Mouse (Mus musculus): Measurements from ENCODE around the gene Zfp809. TPM values are rescaled to one million over a fixed set of nuclear protein-coding genes. Genes with fewer than 3 reads are reported as not detected.
"Not testable (repeated sequence)": the region's sequence is repeated elsewhere in the genome, so short reads cannot be mapped to it uniquely, and the experiment has no call there.

Zfp809 gene
- 6.6 and 8.7 TPM in 2 replicates for polyA plus RNA-seq (2015; fragmentation: Nextera tagmentation; extraction: Ambion mirVana)

DNA sequence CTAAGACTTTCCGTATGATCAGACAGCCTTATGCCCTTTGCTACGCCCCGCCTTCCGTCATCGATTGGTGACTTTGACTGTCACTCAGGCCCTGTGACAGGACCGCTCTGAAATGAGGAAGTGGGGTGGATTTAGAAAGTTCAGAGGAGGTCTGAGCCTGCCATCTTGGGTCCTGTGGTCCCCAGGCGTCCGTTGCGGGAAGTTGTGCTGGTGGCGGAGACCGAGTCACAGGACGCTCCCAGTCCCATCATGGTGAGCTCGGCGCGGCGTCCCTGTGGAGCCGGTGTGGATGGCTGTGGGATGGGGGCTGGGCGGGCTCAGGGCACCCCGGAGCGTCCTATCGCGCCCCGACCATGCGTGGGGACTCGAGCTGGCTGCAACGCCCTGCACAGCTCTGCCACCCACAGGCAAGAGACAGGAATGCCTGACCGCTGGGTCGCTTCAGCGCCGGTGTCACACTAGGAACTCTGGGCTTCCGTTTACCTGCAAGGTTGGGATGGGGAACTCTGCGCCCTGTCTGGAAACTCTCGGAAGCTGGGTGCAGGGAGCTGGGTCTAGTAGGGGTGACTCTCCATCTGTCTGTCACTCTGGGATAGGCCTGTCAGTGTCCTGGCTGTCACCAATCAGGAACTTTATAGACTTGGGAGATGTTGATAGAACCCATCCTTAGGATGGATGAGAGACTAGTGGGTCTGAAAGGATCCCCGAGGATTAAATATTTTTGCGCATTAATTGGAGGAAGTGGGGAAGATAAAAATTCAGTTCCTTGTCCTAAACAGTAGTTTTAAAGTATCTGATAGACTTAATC lies at the start of gene Zfp809:
Zfp809 (plus strand) TSS at position 134 of the 808 bp plus-strand sequence.
- WGBS (ENCODE audit: insufficient replicate concordance): 1% methylated on average over 35 of the region's 35 CpGs
- H3K9ac ChIP-seq: peak within 1 kb of the TSS; percentile 82
- no peaks in the 10 kb centered on the region for H3K27me3 ChIP-seq
- peak within 1 kb of the TSS; percentile 91 for H3K27ac ChIP-seq
- DNase-seq (peak; percentile 97), ATAC-seq (ENCODE audit: low read depth) (peak; percentile 97)
- peaks cover 27% of the 10 kb centered on the region for H3K4me1 ChIP-seq (replicated peaks)
- peak within 1 kb of the TSS; percentile 81 for H3K4me3 ChIP-seq (replicated peaks)
- no peaks in the 10 kb centered on the region for H3K9me3 ChIP-seq (replicated peaks)
- H3K4me2 ChIP-seq: peak within 1 kb of the TSS; percentile 82
- peaks cover 7% of the 10 kb centered on the region for H3K36me3 ChIP-seq

DNA sequence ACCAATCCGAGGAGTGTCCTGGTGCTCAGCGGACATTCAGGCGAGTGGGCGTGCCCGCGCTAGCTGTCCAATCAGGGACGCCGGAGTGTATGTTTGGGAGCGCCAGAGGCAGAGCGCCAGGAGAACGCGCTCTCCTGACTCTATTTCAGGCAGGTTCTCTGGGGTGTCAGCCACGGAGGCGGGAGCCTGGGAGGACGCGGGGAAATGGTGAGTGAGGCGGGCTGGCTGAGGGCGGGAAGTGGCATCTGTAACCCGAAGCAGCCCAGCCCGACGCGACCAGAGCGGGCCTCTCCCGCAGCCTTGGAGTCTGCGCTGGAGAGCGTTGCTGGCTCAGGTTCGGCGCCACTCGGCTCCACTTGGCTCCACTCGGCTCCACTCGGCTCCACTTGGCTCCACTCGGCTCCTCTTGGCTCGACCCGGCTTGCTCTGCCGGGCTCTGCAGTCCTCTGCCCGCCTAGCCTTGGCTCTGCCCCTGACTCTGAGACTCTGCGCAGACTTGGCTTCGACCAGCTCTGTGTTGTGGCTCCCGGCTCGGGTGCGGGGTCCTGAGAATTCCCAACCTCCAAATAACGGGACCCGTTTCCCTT lies 37.4 kb upstream of the Zfp809 start, which contains the start of gene Zfp872:
Zfp872 (plus strand) TSS at position 66 of the 587 bp plus-strand sequence.
- Histone ChIP-seq H3K27ac (no peak within 1 kb of the TSS), H3K4me1 (replicated peaks) (0 out of 2 replicates have a peak, but pooled peaks cover 6% of the 10 kb centered on the region), H3K27me3 (peaks cover 21% of the 10 kb centered on the region), H3K4me2 (peak within 1 kb of the TSS; percentile 57), H3K9ac (no peak within 1 kb of the TSS), H3K4me3 (replicated peaks) (peak within 1 kb of the TSS; percentile 37), H3K36me3 (no peaks in the 10 kb centered on the region), H3K9me3 (replicated peaks) (peaks cover 19% of the 10 kb centered on the region; the same call in 1 of the 2 replicates)
- DNase-seq: no peak
- no peak for ATAC-seq (ENCODE audit: low read depth)
- WGBS (ENCODE audit: insufficient replicate concordance): 12% methylated on average over 43 of the region's 43 CpGs

DNA sequence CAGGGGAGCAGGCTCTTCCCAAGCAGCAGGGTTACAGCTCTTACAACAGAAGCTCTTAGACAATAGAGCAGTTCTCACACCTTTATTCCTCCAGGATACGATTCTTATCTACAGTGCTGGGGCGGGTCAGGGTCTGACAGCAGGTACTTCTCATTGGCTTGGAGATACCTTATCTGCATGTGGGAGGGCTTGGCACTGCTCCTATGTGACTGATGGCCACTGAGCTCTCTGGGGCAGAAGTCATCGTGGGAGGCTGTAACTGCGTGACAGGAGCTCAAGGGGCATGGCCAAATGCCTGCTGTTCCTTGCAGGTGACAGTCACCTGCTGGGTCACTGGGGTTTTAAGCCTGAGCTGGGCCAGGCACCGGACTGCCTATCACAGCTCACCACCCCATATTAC lies 29.1 kb upstream of the Zfp809 start:
- WGBS (ENCODE audit: insufficient replicate concordance): 30% methylated on average over 5 of the region's 5 CpGs
- DNase-seq (no peak), ATAC-seq (ENCODE audit: low read depth) (no peak)
- Histone ChIP-seq H3K9ac (no peak overlapping the region), H3K9me3 (replicated peaks) (peaks cover 28% of the 10 kb centered on the region), H3K36me3 (no peaks in the 10 kb centered on the region), H3K27me3 (no peaks in the 10 kb centered on the region), H3K4me3 (replicated peaks) (no peak overlapping the region), H3K27ac (no peak overlapping the region), H3K4me1 (replicated peaks) (no peaks in the 10 kb centered on the region), H3K4me2 (no peak overlapping the region)

DNA sequence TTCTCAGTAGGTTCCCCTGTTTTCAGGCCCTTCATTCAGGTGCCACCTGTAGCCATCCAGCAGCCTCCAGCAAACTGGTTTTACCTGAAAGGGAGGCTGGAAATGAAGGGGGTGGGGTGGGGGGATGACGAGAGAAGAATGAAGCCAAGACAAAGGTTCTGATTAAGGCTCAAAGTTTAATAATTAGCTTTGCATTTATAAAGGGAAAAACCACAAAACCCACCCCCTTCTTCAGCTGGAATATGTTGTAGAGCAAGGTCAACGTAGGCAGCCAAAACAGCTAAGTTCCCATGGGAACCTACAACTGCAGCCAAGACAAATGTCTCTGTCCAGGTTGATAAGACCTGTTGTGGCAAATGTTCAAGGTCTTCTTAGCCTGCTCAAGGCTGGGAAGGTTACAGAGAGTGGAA lies 11.7 kb upstream of the Zfp809 start:
- Histone ChIP-seq H3K4me3 (replicated peaks) (no peak overlapping the region), H3K36me3 (no peaks in the 10 kb centered on the region), H3K27me3 (0 out of 2 replicates have a peak, but pooled peaks cover 2% of the 10 kb centered on the region), H3K9me3 (replicated peaks) (no peaks in the 10 kb centered on the region), H3K4me1 (replicated peaks) (no peaks in the 10 kb centered on the region), H3K4me2 (no peak overlapping the region), H3K9ac (no peak overlapping the region), H3K27ac (no peak overlapping the region)
- no peak for DNase-seq
- WGBS (ENCODE audit: insufficient replicate concordance): 32% methylated on average over 2 of the region's 2 CpGs
- no peak for ATAC-seq (ENCODE audit: low read depth)

DNA sequence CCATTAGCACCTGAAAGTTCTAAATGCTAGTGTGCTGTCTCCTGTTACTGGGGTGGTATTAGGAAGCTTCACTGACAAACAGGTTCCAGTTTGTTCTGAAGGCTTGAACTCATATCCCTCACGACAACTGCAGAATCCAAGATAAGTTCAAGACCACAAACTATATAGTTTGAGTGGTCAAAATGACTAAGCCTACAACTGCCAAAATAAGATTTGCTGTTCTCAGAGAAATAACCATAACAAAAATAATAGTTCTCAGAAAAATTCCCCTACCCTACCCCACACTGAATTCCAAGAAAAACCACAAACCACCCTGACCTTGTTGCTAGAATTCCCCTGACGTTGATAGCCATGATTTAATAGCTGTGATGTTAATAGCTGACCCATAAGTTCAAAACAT lies 11.0 kb upstream of the Zfp809 start:
- H3K27me3 ChIP-seq: 0 out of 2 replicates have a peak, but pooled peaks cover 3% of the 10 kb centered on the region
- no peaks in the 10 kb centered on the region for H3K9me3 ChIP-seq (replicated peaks)
- no peak overlapping the region for H3K27ac ChIP-seq
- no peak overlapping the region for H3K4me2 ChIP-seq
- no peaks in the 10 kb centered on the region for H3K36me3 ChIP-seq
- H3K4me1 ChIP-seq (replicated peaks): no peaks in the 10 kb centered on the region
- ATAC-seq (ENCODE audit: low read depth) (no peak), DNase-seq (no peak)
- no peak overlapping the region for H3K4me3 ChIP-seq (replicated peaks)
- no peak overlapping the region for H3K9ac ChIP-seq
- WGBS (ENCODE audit: insufficient replicate concordance): 16% methylated on average over 2 of the region's 2 CpGs

DNA sequence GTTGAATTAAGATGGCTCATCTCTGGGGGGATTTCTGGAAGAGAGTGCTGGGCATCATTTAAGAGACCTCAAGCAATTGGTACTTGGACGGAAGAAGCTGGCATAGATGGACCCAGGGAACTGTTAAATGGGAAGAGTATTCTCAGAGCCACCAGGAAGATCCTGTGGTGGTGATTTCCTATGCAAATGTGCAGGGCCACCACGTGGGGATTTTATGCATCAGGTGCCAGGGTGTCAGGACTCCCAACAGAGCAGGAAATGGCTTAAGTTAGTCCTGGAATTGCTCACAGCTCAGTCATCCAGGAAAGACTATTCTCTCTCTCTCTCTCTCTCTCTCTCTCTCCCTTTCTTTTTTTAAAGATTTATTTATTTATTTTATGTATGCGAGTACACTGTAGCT lies 8.8 kb upstream of the Zfp809 start:
- no peaks in the 10 kb centered on the region for H3K9me3 ChIP-seq (replicated peaks)
- 0 out of 2 replicates have a peak, but pooled peaks cover 3% of the 10 kb centered on the region for H3K27me3 ChIP-seq
- H3K36me3 ChIP-seq: no peaks in the 10 kb centered on the region
- no peak overlapping the region for H3K4me2 ChIP-seq
- ATAC-seq (ENCODE audit: low read depth): no peak
- no peak overlapping the region for H3K4me3 ChIP-seq (replicated peaks)
- WGBS (ENCODE audit: insufficient replicate concordance): 37% methylated on average over 3 of the region's 3 CpGs
- H3K27ac ChIP-seq: no peak overlapping the region
- DNase-seq: no peak
- no peak overlapping the region for H3K9ac ChIP-seq
- no peaks in the 10 kb centered on the region for H3K4me1 ChIP-seq (replicated peaks)

DNA sequence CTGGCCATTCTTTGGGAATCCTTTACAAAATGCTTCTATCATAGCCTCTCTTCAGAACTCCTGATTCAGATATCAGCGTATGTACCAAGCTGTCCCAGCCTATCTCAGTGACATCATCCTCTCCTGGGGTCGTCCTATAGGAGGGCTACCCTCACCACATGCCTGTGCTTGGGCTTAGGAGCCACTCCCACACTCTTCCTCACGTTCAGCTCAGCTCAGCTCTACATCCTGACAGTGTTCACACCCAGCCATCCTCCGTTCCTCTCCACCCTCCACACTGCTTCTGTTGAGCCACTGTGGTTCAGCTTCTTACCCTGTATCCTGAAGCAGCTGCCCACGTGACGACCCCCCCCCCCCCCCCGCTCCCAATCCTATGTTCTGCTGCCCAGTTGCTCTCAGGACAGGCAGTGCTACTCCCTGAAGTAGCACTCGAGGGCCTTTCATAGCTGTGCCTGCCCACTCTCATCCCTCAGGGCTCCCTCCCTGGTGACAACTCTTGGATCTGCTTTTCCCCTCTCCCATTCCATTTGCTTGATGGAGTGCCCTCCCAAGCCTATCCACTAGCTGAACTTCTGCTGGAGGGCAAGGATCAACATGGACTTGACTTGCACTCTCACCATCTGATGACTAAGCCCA lies 7.5 kb upstream of the Zfp809 start:
- H3K27me3 ChIP-seq: 0 out of 2 replicates have a peak, but pooled peaks cover 3% of the 10 kb centered on the region
- 27% methylated on average over 8 of the region's 8 CpGs for WGBS (ENCODE audit: insufficient replicate concordance)
- H3K27ac ChIP-seq: no peak overlapping the region
- H3K4me1 ChIP-seq (replicated peaks): no peaks in the 10 kb centered on the region
- no peak overlapping the region for H3K9ac ChIP-seq
- H3K4me3 ChIP-seq (replicated peaks): no peak overlapping the region
- no peaks in the 10 kb centered on the region for H3K9me3 ChIP-seq (replicated peaks)
- H3K4me2 ChIP-seq: no peak overlapping the region
- ATAC-seq (ENCODE audit: low read depth): no peak
- DNase-seq: no peak
- no peaks in the 10 kb centered on the region for H3K36me3 ChIP-seq

DNA sequence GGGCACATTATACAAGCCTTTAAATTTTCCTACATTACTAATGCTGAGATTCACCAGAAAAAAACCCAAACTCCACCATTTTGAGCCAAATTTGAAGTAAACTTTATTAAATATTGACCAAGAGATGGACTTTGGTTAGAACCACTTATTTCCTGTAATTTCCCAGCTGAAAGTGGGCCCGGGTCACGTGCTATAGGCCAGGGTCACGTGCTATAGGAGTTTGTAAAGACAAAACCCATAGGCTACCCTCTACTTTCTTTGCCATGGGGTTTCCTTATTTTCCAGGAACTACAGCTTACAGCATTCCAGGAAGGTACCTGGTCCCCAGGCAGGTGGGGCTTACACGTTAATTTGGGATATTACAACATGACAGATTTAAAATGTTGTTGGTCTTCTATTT lies 1.4 kb upstream of the Zfp809 start:
- WGBS (ENCODE audit: insufficient replicate concordance): 92% methylated on average over 4 of the region's 4 CpGs
- Histone ChIP-seq H3K27ac (no peak overlapping the region), H3K4me2 (no peak overlapping the region), H3K4me1 (replicated peaks) (peaks cover 20% of the 10 kb centered on the region), H3K4me3 (replicated peaks) (no peak overlapping the region), H3K27me3 (no peaks in the 10 kb centered on the region), H3K9me3 (replicated peaks) (no peaks in the 10 kb centered on the region), H3K36me3 (peaks cover 7% of the 10 kb centered on the region), H3K9ac (no peak overlapping the region)
- ATAC-seq (ENCODE audit: low read depth): no peak
- DNase-seq: no peak

DNA sequence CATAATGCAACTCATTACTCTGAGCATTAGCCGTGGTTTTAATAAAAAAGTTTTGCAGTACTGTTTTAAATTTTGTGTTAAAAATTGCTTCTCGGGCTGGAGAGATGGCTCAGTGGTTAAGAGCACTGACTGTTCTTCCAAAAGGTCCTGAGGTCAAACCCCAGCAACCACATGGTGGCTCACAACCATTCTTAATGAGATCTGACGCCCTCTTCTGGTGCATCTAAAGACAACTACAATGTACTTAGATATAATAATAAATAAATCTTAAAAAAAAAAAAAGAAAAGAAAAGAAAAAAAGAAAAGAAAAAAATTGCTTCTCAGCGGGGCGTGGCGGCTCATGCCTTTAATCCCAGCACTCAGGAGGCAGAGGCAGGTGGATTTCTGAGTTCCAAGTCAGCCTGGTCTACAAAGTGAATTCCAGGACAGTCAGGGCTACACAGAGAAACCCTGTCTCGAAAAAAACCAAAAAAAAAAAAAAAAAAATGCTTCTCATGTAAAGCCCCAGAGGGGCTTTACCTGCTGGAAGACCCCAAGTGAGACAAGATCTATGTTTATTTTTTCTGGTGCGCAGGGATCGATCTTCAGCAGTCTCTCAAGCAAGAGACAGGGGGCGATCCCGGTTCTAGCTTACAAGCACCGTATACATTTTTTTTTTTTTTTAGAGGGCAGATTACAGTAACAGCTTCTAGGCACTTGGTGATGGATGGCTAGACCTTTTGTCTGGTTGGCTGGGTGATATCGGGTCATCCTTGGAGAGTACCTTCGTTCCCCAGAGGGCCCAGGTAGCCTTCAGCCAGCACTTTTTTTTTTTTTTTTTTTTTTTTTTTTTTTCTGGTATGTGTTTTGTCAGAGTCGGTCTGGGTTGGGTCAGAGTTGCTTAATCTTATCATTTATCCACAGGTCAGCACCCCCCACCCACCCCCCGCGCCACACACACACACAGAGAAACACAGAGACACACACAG lies 694 bp upstream of the Zfp809 start:
- Histone ChIP-seq H3K4me3 (replicated peaks) (peak overlapping the region; percentile 81), H3K27ac (peak overlapping the region; percentile 91), H3K9me3 (replicated peaks) (no peaks in the 10 kb centered on the region), H3K9ac (peak overlapping the region; percentile 82), H3K36me3 (peaks cover 7% of the 10 kb centered on the region), H3K4me2 (peak overlapping the region; percentile 82), H3K4me1 (replicated peaks) (peaks cover 25% of the 10 kb centered on the region), H3K27me3 (no peaks in the 10 kb centered on the region)
- peak; percentile 46 for DNase-seq
- WGBS (ENCODE audit: insufficient replicate concordance): 15% methylated on average over 17 of the region's 17 CpGs
- ATAC-seq (ENCODE audit: low read depth): peak; percentile 50

DNA sequence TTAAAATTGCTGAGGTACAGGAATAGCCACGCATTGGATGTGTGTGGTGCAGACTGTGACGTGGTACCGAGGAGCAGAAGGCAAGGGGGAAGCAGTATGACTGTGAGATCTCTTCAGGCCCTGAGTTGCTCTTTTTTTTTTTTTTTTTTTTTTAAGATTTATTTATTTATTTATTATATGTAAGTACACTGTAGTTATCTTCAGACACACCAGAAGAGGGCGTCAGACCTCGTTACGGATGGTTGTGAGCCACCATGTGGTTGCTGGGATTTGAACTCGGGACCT lies 817 bp downstream of the Zfp809 start:
- peak overlapping the region; percentile 82 for H3K4me2 ChIP-seq
- H3K27me3 ChIP-seq; H3K9me3 ChIP-seq (replicated peaks); DNase-seq; ATAC-seq (ENCODE audit: low read depth); H3K36me3 ChIP-seq: not testable (repeated sequence)
- peaks cover 29% of the 10 kb centered on the region for H3K4me1 ChIP-seq (replicated peaks)
- peak overlapping the region; percentile 81 for H3K4me3 ChIP-seq (replicated peaks)
- WGBS (ENCODE audit: insufficient replicate concordance): 43% methylated on average over 7 of the region's 7 CpGs
- peak overlapping the region; percentile 82 for H3K9ac ChIP-seq
- H3K27ac ChIP-seq: peak overlapping the region; percentile 91

Measured in liver, embryonic 13.5 days (tissue).